Mouse (Mus musculus) forebrain, embryonic 15.5 days (tissue): ENCODE data around the gene Gpr107. TPM values are rescaled to one million over a fixed set of nuclear protein-coding genes. Genes with fewer than 3 reads are reported as not detected.
A peak's percentile ranks its signal among the peaks of the same experiment; 100 is the strongest.

ENCODE experiments used
- ATAC-seq: fragments of 200-750 bp; cut with Nextera tagmentation; replicated peaks from 2 replicates; pipeline ENCODE4 v1.8.0; 2017; ENCODE audit warnings: mild to moderate bottlenecking, moderate TSS enrichment, moderate library complexity
- H3K27ac ChIP-seq: fragments of 300-500 bp; sonication (generic); replicated peaks from 2 replicates; pipeline ENCODE4 v1.5.1; 2015; ENCODE audit warnings: mild to moderate bottlenecking, inconsistent platforms
- H3K27me3 ChIP-seq: fragments of 300-500 bp; sonication (generic); 2 replicates; pipeline ENCODE4 v1.6.1; 2015; ENCODE audit warnings: inconsistent platforms
- H3K36me3 ChIP-seq: fragments of 300-500 bp; sonication (generic); 2 replicates; pipeline ENCODE4 v1.6.1; 2015; ENCODE audit warnings: mild to moderate bottlenecking, inconsistent platforms
- H3K4me1 ChIP-seq: fragments of 300-500 bp; sonication (generic); 2 replicates; pipeline ENCODE4 v1.6.1; 2015; ENCODE audit warnings: inconsistent platforms
- H3K4me2 ChIP-seq: fragments of 300-500 bp; sonication (generic); replicated peaks from 2 replicates; pipeline ENCODE4 v1.6.1; 2015; ENCODE audit warnings: mild to moderate bottlenecking, inconsistent platforms
- H3K4me3 ChIP-seq: fragments of 300-500 bp; sonication (generic); 2 replicates; pipeline ENCODE4 v1.5.1; 2015; ENCODE audit warnings: mild to moderate bottlenecking, inconsistent platforms
- H3K9ac ChIP-seq: fragments of 300-500 bp; sonication (generic); replicated peaks from 2 replicates; pipeline ENCODE4 v1.6.1; 2015; ENCODE audit warnings: mild to moderate bottlenecking, inconsistent platforms
- H3K9me3 ChIP-seq: fragments of 300-500 bp; sonication (generic); 2 replicates; pipeline ENCODE4 v1.6.1; 2016; ENCODE audit warnings: inconsistent platforms
- WGBS: fragments of 180-500 bp; shearing (Covaris S2); methylation state at CpG from one replicate; pipeline ENCODE4 v1.1.7; 2015; ENCODE audit warnings: mixed read lengths; 5-methylcytosine and 5-hydroxymethylcytosine counted together
- polyA plus RNA-seq: library from polyadenylated mRNA; unstranded; fragments of >200 nt; fragmentation: Nextera tagmentation; extraction: Ambion mirVana; gene quantifications from 2 replicates; pipeline ENCODE4 v1.2.1, GENCODE M21; 2015

Gene Gpr107
- polyA plus RNA-seq, 1 experiment from 2014 or later: 37.3 TPM

- Histone ChIP-seq H3K9me3 (no peaks in the 10 kb centered on the region), H3K27me3 (no peaks in the 10 kb centered on the region), H3K27ac (no peak overlapping the region), H3K4me1 (no peaks in the 10 kb centered on the region), H3K36me3 (peaks cover 69% of the 10 kb centered on the region), H3K4me2 (no peak overlapping the region), H3K4me3 (no peak overlapping the region), H3K9ac (no peak overlapping the region)
- 98% methylated on average over 3 of the region's 3 CpGs for WGBS
- no peak for ATAC-seq
Observed at GRCm38 (mm10) chr2:31189654-31190053, 37.5 kb downstream of the Gpr107 start.

DNA sequence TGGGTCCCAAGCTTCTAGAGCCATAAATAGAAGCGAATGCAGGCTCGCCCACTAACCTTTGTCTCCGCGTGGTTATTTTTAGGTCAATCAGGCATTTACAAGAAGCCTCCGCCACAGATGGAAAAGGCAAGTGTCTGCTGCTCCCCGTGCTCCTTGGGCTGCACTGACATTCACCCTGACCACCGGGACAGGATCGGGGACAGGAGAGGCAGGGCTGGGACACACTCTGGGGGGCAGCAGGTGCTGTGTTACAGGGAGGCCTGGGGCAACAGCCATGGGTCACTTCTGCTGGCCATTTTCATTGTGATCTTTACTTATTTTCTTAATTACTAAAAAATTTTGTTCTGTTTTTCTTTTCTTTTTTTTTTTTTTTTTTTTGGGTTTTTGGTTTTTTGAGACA is 39.6 kb downstream of the Gpr107 start:
- no peak overlapping the region for H3K27ac ChIP-seq
- H3K9ac ChIP-seq: no peak overlapping the region
- WGBS: 88% methylated on average over 8 of the region's 8 CpGs
- H3K9me3 ChIP-seq: no peaks in the 10 kb centered on the region
- no peak for ATAC-seq
- no peaks in the 10 kb centered on the region for H3K27me3 ChIP-seq
- no peak overlapping the region for H3K4me3 ChIP-seq
- no peak overlapping the region for H3K4me2 ChIP-seq
- H3K4me1 ChIP-seq: no peaks in the 10 kb centered on the region
- peaks cover 51% of the 10 kb centered on the region for H3K36me3 ChIP-seq

- H3K4me3 ChIP-seq: no peak overlapping the region
- H3K27me3 ChIP-seq: no peaks in the 10 kb centered on the region
- peak; percentile 41; the same call in 1 of the 2 replicates for ATAC-seq
- H3K27ac ChIP-seq: no peak overlapping the region
- H3K9ac ChIP-seq: no peak overlapping the region
- peaks cover 44% of the 10 kb centered on the region for H3K36me3 ChIP-seq
- no peak overlapping the region for H3K4me2 ChIP-seq
- no peaks in the 10 kb centered on the region for H3K9me3 ChIP-seq
- H3K4me1 ChIP-seq: no peaks in the 10 kb centered on the region
- 71% methylated on average over 7 of the region's 7 CpGs for WGBS
Observed at GRCm38 (mm10) chr2:31194356-31195021, 42.4 kb downstream of the Gpr107 start.

DNA sequence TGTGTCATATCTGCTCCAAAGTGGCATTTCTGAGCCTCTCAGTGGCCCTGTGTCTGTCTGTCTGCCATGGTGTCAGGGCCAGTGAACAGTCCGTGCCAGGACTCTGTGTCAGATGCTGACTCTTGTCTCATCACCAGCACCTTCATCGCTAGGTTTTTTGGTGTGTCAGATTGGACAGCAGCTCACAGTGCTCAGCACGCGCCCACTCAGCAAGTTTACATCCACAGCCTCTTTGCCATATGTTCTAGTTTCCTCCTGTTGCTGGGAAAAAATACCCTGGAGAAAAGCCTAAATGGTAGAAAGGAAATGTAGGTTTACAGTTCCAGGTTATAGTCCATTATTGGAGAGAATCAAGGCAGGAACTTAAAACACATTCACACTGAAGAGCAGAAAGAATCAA is 46.5 kb downstream of the Gpr107 start:
- Histone ChIP-seq H3K4me3 (no peak overlapping the region), H3K27ac (no peak overlapping the region), H3K4me2 (no peak overlapping the region), H3K9me3 (no peaks in the 10 kb centered on the region), H3K9ac (no peak overlapping the region), H3K27me3 (no peaks in the 10 kb centered on the region), H3K4me1 (no peaks in the 10 kb centered on the region), H3K36me3 (peaks cover 14% of the 10 kb centered on the region)
- WGBS: 86% methylated on average over 4 of the region's 4 CpGs
- ATAC-seq: no peak

- 88% methylated on average over 2 of the region's 2 CpGs for WGBS
- peaks cover 14% of the 10 kb centered on the region for H3K36me3 ChIP-seq
- no peaks in the 10 kb centered on the region for H3K27me3 ChIP-seq
- ATAC-seq: no peak
- H3K27ac ChIP-seq: no peak overlapping the region
- no peak overlapping the region for H3K4me3 ChIP-seq
- no peak overlapping the region for H3K4me2 ChIP-seq
- H3K9me3 ChIP-seq: no peaks in the 10 kb centered on the region
- H3K9ac ChIP-seq: no peak overlapping the region
- 0 out of 2 replicates have a peak, but pooled peaks cover 2% of the 10 kb centered on the region for H3K4me1 ChIP-seq
Observed at GRCm38 (mm10) chr2:31200051-31200450, 47.9 kb downstream of the Gpr107 start.

GRCm38 (mm10) chr2:31201851-31202250 is 49.7 kb downstream of the Gpr107 start:
- no peak overlapping the region for H3K9ac ChIP-seq
- 87% methylated on average over 7 of the region's 7 CpGs for WGBS
- no peak for ATAC-seq
- peaks cover 9% of the 10 kb centered on the region for H3K36me3 ChIP-seq
- no peak overlapping the region for H3K4me2 ChIP-seq
- no peaks in the 10 kb centered on the region for H3K9me3 ChIP-seq
- H3K4me3 ChIP-seq: no peak overlapping the region
- no peak overlapping the region for H3K27ac ChIP-seq
- peaks cover 8% of the 10 kb centered on the region; the same call in 1 of the 2 replicates for H3K4me1 ChIP-seq
- no peaks in the 10 kb centered on the region for H3K27me3 ChIP-seq

DNA sequence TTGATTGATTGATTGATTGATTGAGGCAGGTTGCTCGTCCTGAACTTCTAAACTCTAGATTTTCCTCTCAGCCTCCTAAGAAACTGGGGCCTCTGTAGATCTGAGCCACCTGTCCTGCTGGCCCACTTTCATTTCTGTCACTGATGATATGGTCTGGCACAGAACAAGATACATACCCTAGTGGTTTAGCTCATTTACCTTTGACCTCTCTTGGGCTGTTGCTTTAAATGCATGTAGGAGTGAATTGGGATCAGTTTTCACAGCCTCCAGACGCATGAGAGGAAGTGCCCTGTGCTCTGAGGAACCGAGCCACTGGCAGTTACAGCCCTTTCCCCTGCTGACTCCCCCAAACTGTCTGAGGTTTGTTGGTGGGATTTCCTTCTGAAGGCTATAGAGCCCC is 50.2 kb downstream of the Gpr107 start:
- Histone ChIP-seq H3K4me2 (no peak overlapping the region), H3K9me3 (no peaks in the 10 kb centered on the region), H3K4me1 (peaks cover 9% of the 10 kb centered on the region; the same call in 1 of the 2 replicates), H3K4me3 (no peak overlapping the region), H3K27me3 (no peaks in the 10 kb centered on the region), H3K36me3 (peaks cover 6% of the 10 kb centered on the region), H3K27ac (no peak overlapping the region), H3K9ac (no peak overlapping the region)
- no peak for ATAC-seq
- WGBS: 69% methylated on average over 3 of the region's 3 CpGs

GRCm38 (mm10) chr2:31202956-31203355 is 50.8 kb downstream of the Gpr107 start:
- H3K4me2 ChIP-seq: no peak overlapping the region
- 90% methylated on average over 4 of the region's 4 CpGs for WGBS

GRCm38 (mm10) chr2:31204677-31205076 is 52.6 kb downstream of the Gpr107 start:
- H3K27me3 ChIP-seq: no peaks in the 10 kb centered on the region

More at GRCm38 (mm10) chr2:31202956-31203355, 50.8 kb downstream of the Gpr107 start:
- Histone ChIP-seq H3K9ac (no peak overlapping the region), H3K27me3 (no peaks in the 10 kb centered on the region), H3K9me3 (no peaks in the 10 kb centered on the region), H3K4me1 (peaks cover 9% of the 10 kb centered on the region; the same call in 1 of the 2 replicates), H3K27ac (no peak overlapping the region), H3K4me3 (no peak overlapping the region), H3K36me3 (peaks cover 10% of the 10 kb centered on the region; the same call in 1 of the 2 replicates)
- no peak for ATAC-seq

GRCm38 (mm10) chr2:31206211-31206610 is 54.1 kb downstream of the Gpr107 start:
- Histone ChIP-seq H3K36me3 (peaks cover 27% of the 10 kb centered on the region), H3K4me2 (no peak overlapping the region), H3K4me1 (peaks cover 13% of the 10 kb centered on the region; the same call in 1 of the 2 replicates), H3K27me3 (no peaks in the 10 kb centered on the region), H3K27ac (no peak overlapping the region), H3K9ac (no peak overlapping the region), H3K4me3 (no peak overlapping the region), H3K9me3 (no peaks in the 10 kb centered on the region)
- WGBS: 64% methylated on average over 4 of the region's 4 CpGs
- ATAC-seq: no peak

More at GRCm38 (mm10) chr2:31204677-31205076, 52.6 kb downstream of the Gpr107 start:
- H3K27ac ChIP-seq: no peak overlapping the region
- no peak overlapping the region for H3K4me2 ChIP-seq
- H3K9ac ChIP-seq: no peak overlapping the region
- H3K4me3 ChIP-seq: no peak overlapping the region
- WGBS: 77% methylated on average over 5 of the region's 5 CpGs
- H3K9me3 ChIP-seq: no peaks in the 10 kb centered on the region
- H3K36me3 ChIP-seq: peaks cover 20% of the 10 kb centered on the region; the same call in 1 of the 2 replicates
- no peak for ATAC-seq
- peaks cover 9% of the 10 kb centered on the region; the same call in 1 of the 2 replicates for H3K4me1 ChIP-seq

DNA sequence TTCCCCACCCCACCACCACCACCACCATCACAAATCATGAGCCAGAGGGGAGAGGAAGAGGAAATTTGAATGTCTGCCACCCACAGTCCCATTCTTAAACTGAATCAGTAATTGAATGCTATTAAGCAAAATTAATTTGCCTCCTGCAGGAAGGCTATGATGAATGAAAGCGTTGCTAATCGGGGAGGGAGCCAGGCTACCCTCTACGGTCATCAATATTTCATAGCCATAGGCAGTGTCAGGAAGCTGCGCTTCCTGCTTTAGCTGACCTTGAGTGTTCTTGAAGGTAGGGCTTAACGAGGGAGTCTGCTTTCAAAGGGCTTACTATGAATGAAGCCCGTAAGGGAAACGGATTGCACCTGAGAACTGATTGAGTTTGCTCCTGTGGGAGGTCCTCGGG is 54.8 kb downstream of the Gpr107 start:
- peaks cover 13% of the 10 kb centered on the region; the same call in 1 of the 2 replicates for H3K4me1 ChIP-seq
- H3K36me3 ChIP-seq: peaks cover 28% of the 10 kb centered on the region
- no peak overlapping the region for H3K4me2 ChIP-seq
- no peaks in the 10 kb centered on the region for H3K9me3 ChIP-seq
- whole genome bisulfite sequencing: 48% methylated on average over 8 of the region's 8 CpGs
- H3K27ac ChIP-seq: no peak overlapping the region
- H3K4me3 ChIP-seq: no peak overlapping the region
- ATAC-seq: no peak
- no peak overlapping the region for H3K9ac ChIP-seq
- no peaks in the 10 kb centered on the region for H3K27me3 ChIP-seq

DNA sequence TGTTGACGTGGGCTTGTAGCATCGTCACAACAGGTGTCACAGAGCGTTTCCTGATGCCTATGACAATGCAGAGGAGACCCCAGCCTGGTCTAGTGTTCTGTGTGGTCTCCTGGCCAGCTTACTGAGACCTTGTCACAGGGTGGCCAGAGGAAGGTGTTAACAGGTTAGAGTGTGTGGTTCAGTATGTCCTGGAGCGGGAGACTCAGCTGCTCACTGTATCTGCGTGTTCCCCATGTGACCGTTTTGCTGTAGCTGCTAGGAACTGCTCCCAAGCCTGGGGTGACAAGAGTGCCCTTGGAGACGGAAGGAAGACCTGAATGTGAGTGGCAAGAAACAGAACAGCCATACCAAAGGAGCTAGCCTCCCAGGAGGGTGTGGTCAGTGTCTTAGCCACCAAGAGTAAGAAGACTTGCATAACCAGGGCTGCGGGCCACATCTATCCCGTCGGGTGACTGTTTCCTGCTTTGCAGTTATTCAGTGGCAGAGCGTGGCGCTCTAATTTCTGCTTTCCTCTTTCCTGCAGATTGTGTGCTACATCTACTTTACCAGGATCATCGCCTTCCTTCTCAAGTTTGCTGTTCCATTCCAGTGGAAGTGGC is 56.5 kb downstream of the Gpr107 start:
- no peak for ATAC-seq
- no peak overlapping the region for H3K27ac ChIP-seq
- peaks cover 13% of the 10 kb centered on the region; the same call in 1 of the 2 replicates for H3K4me1 ChIP-seq
- peaks cover 31% of the 10 kb centered on the region for H3K36me3 ChIP-seq
- H3K27me3 ChIP-seq: no peaks in the 10 kb centered on the region
- no peak overlapping the region for H3K4me2 ChIP-seq
- 93% methylated on average over 13 of the region's 13 CpGs for WGBS
- H3K4me3 ChIP-seq: no peak overlapping the region
- H3K9ac ChIP-seq: no peak overlapping the region
- no peaks in the 10 kb centered on the region for H3K9me3 ChIP-seq
